ENCODE assay signal across 8 mouse cellular contexts in genomic region chr7:79495988-79496815, GRCm38 (mm10). TPM values are rescaled to one million over a fixed set of nuclear protein-coding genes. Genes with fewer than 3 reads are reported as not detected.
DNase-seq lines count a peak whose midpoint lies in the region; ATAC-seq and TF ChIP-seq lines count a peak whose summit lies in the region.

No protein-coding gene starts in this region.

- peak; percentile 89 for TF ChIP-seq RAD21 in CH12.LX (IDR thresholded peaks at IDR 0.05; ENCODE audit: low read depth, low read length)

- in situ Hi-C loops in CH12.LX (cut with MboI; ENCODE audit: low pct_ligation_motif_present, low pct_unique_long_range_greater_than_20kb, low sequenced_read_pairs): loop anchor here (5.0 to 10.0 kb wide), 3 partner anchors 51 to 229 kb away; no protein-coding TSS in a partner anchor

- no peak for TF ChIP-seq POLR2A in CH12.LX (IDR thresholded peaks at IDR 0.05; ENCODE audit: low read depth, low read length)
- no peak for TF ChIP-seq POLR2A in olfactory bulb, adult 2 months (IDR thresholded peaks at IDR 0.05; ENCODE audit: insufficient read depth, low read depth, low read length)
- no peak for TF ChIP-seq POLR2A in thymus, adult 2 months (IDR thresholded peaks at IDR 0.05; ENCODE audit: control insufficient read depth, extremely low read depth, insufficient read depth, low read length, poor library complexity)

- H3K9ac ChIP-seq in CH12.LX (ENCODE audit: insufficient read depth, low read depth): no peak overlapping the region
- H3K9ac ChIP-seq in forebrain, embryonic 11.5 days (ENCODE audit: low read length): peak overlapping the region; percentile 98
- H3K9ac ChIP-seq in lung, embryonic 14.5 days: no peak overlapping the region

- dilution Hi-C loops in CH12.LX (cut with MboI; ENCODE audit: extremely low pct_ligation_motif_present, extremely low pct_unique_long_range_greater_than_20kb, low sequenced_read_pairs): no loop called here

- under 1% methylated on average over 37 of the region's 38 CpGs for WGBS in forebrain, embryonic 11.5 days
- 2% methylated on average over 38 of the region's 38 CpGs for WGBS in lung, embryonic 14.5 days
- WGBS in olfactory bulb, adult 2 months: 6% methylated on average over 38 of the region's 38 CpGs
- WGBS in thymus, adult 2 months: 5% methylated on average over 38 of the region's 38 CpGs

- TF ChIP-seq CTCF in CH12.LX (conservative IDR thresholded peaks at IDR 0.05 in 1 of 2, IDR thresholded peaks at IDR 0.05 in 1 of 2; ENCODE audit: low read depth in 2 of 2, low read length in 2 of 2): peak; percentile 66 to 97
- peak; percentile 99 for TF ChIP-seq CTCF in lung, embryonic 14.5 days (IDR thresholded peaks at IDR 0.05; ENCODE audit: low read depth)
- peak; percentile 96 for TF ChIP-seq CTCF in olfactory bulb, adult 2 months (IDR thresholded peaks at IDR 0.05; ENCODE audit: insufficient read depth, low read depth, low read length)
- peak; percentile 98 for TF ChIP-seq CTCF in thymus, adult 2 months (IDR thresholded peaks at IDR 0.05; ENCODE audit: borderline replicate concordance, control insufficient read depth, extremely low read depth, insufficient read depth, low read length, poor library complexity)

- H3K27ac ChIP-seq in CH12.LX (ENCODE audit: insufficient read depth, low read depth): no peak overlapping the region
- H3K27ac ChIP-seq in forebrain, embryonic 11.5 days (ENCODE audit: low read depth, low read length): peak overlapping the region; percentile 99
- H3K27ac ChIP-seq in lung, embryonic 14.5 days (ENCODE audit: low read depth): no peak overlapping the region
- H3K27ac ChIP-seq in olfactory bulb, adult 2 months (ENCODE audit: insufficient read depth, low read depth, low read length): peak overlapping the region; percentile 73
- H3K27ac ChIP-seq in thymus, adult 2 months (ENCODE audit: control insufficient read depth, insufficient read depth, low read length): no peak overlapping the region

- H3K36me3 ChIP-seq in CH12.LX (replicated peaks in 1 of 2; ENCODE audit: control insufficient read depth in 1 of 2, insufficient read depth in 1 of 2, low read length in 1 of 2): no peaks in the 10 kb centered on the region
- H3K36me3 ChIP-seq in forebrain, embryonic 11.5 days (ENCODE audit: control insufficient read depth, insufficient read depth, low read length): no peaks in the 10 kb centered on the region
- H3K36me3 ChIP-seq in lung, embryonic 14.5 days (ENCODE audit: insufficient read depth): no peaks in the 10 kb centered on the region
- H3K36me3 ChIP-seq in thymus, adult 2 months (ENCODE audit: control insufficient read depth, insufficient read depth, low read length): no peaks in the 10 kb centered on the region

- H3K4me3 ChIP-seq in CH12.LX (replicated peaks in 1 of 3; ENCODE audit: low read depth in 2 of 3, low read length in 2 of 3, poor library complexity in 1 of 3): no peak overlapping the region
- peak overlapping the region; percentile 22 for H3K4me3 ChIP-seq in forebrain, embryonic 11.5 days (ENCODE audit: low read depth, low read length)
- H3K4me3 ChIP-seq in lung, embryonic 14.5 days (ENCODE audit: low read depth, low read length): peak overlapping the region; percentile 16; the same call in 1 of the 2 replicates
- peak overlapping the region; percentile 46 for H3K4me3 ChIP-seq in olfactory bulb, adult 2 months (ENCODE audit: insufficient read depth, low read depth, low read length)
- H3K4me3 ChIP-seq in thymus, adult 2 months (ENCODE audit: control insufficient read depth, insufficient read depth, low read length): no peak overlapping the region

- DNase-seq in CH12.LX (ENCODE audit: extremely low read depth): peak; percentile 71
- DNase-seq in c-Kit-positive CD71-negative TER-119-negative erythroid progenitor cells, embryonic 14.5 days (ENCODE audit: low read depth): peak; percentile 73
- peak; percentile 98 for DNase-seq in forebrain, embryonic 11.5 days (ENCODE audit: low spot score)
- peak; percentile 90 to 93 for DNase-seq in heart, postnatal 10 days
- DNase-seq in kidney, postnatal 4 days: peak; percentile 93 to 94
- DNase-seq in lung, embryonic 14.5 days: peak; percentile 94
- peak; percentile 82 for DNase-seq in thymus, adult 2 months

- no peak for TF ChIP-seq EP300 in CH12.LX (IDR thresholded peaks at IDR 0.05; ENCODE audit: low read length)

- H3K27me3 ChIP-seq in CH12.LX (replicated peaks): peaks cover 80% of the 10 kb centered on the region
- H3K27me3 ChIP-seq in forebrain, embryonic 11.5 days (ENCODE audit: control insufficient read depth, insufficient read depth, low read length): peaks cover 11% of the 10 kb centered on the region
- H3K27me3 ChIP-seq in lung, embryonic 14.5 days (ENCODE audit: insufficient read depth, low read length): peaks cover 70% of the 10 kb centered on the region
- peaks cover 6% of the 10 kb centered on the region; the same call in 1 of the 2 replicates for H3K27me3 ChIP-seq in thymus, adult 2 months (ENCODE audit: control insufficient read depth, insufficient read depth, low read length)

- H3K4me1 ChIP-seq in CH12.LX (ENCODE audit: control insufficient read depth in 1 of 2, insufficient read depth in 2 of 2): peaks cover 0 to 3% of the 10 kb centered on the region in 2 experiments; a peak in 1 of 4 replicates
- H3K4me1 ChIP-seq in forebrain, embryonic 11.5 days (replicated peaks; ENCODE audit: control insufficient read depth, insufficient read depth, low read length): peaks cover 13% of the 10 kb centered on the region
- H3K4me1 ChIP-seq in lung, embryonic 14.5 days (ENCODE audit: insufficient read depth): no peaks in the 10 kb centered on the region
- peaks cover 25% of the 10 kb centered on the region for H3K4me1 ChIP-seq in olfactory bulb, adult 2 months (ENCODE audit: control insufficient read depth, insufficient read depth, low read length)
- no peaks in the 10 kb centered on the region for H3K4me1 ChIP-seq in thymus, adult 2 months (replicated peaks; ENCODE audit: control insufficient read depth, insufficient read depth, low read length)

- peak overlapping the region; percentile 84 for H3K4me2 ChIP-seq in CH12.LX (ENCODE audit: insufficient read depth, low read depth, poor library complexity, severe bottlenecking)
- H3K4me2 ChIP-seq in forebrain, embryonic 11.5 days (ENCODE audit: low read depth, low read length, severe bottlenecking): peak overlapping the region; percentile 72
- H3K4me2 ChIP-seq in lung, embryonic 14.5 days: peak overlapping the region; percentile 51; the same call in 1 of the 2 replicates

- peaks cover 10% of the 10 kb centered on the region for H3K9me3 ChIP-seq in CH12.LX (replicated peaks; ENCODE audit: low read length)
- no peaks in the 10 kb centered on the region for H3K9me3 ChIP-seq in forebrain, embryonic 11.5 days (ENCODE audit: control insufficient read depth, low read length)
- no peaks in the 10 kb centered on the region for H3K9me3 ChIP-seq in lung, embryonic 14.5 days (ENCODE audit: low read depth, low read length)

- H3K79me2 ChIP-seq in CH12.LX (replicated peaks; ENCODE audit: control insufficient read depth, extremely low read depth, insufficient read depth, poor library complexity, severe bottlenecking): no peaks in the 10 kb centered on the region

- intact Hi-C loops in heart, postnatal 10 days (cut with DNase I): loop anchor here (1.0 to 5.0 kb wide), 5 partner anchors 39 to 231 kb away; no protein-coding TSS in a partner anchor

- ATAC-seq in forebrain, embryonic 11.5 days (replicated peaks; ENCODE audit: low FRiP score): peak; percentile 65
- peak; percentile 86 for ATAC-seq in lung, embryonic 14.5 days (ENCODE audit: insufficient read depth)

TF ChIP-seq in CH12.LX, 34 proteins besides CTCF, POLR2A, EP300 and RAD21:
- TF ChIP-seq CHD2 (IDR thresholded peaks at IDR 0.05; ENCODE audit: low read length) (no peak), JUN (IDR thresholded peaks at IDR 0.05; ENCODE audit: insufficient read depth, low read depth, low read length) (no peak), USF1 (IDR thresholded peaks at IDR 0.05; ENCODE audit: low read depth, low read length) (no peak), SMC3 (IDR thresholded peaks at IDR 0.05; ENCODE audit: low read depth, low read length) (peak; percentile 86), ZNF384 (IDR thresholded peaks at IDR 0.05; ENCODE audit: low read depth, low read length) (no peak)
TF ChIP-seq in CH12.LX: peak in this region for 1.

RNA-seq across cellular contexts. Expression of gene Polg, which starts 30.0 kb away (rescaled TPM):
- 62.1 and 71.9 TPM in 2 replicates for total RNA-seq in CH12.LX (2012; rRNA removed)
- total RNA-seq in CH12.LX (2014; rRNA removed): 53.1 and 60.5 TPM in 2 replicates
- polyA plus RNA-seq in CH12.LX (2012; ENCODE audit: insufficient read length, low read depth): 116 and 135 TPM in 2 replicates
- 48.2 and 48.5 TPM in 2 replicates for polyA plus RNA-seq in forebrain, embryonic 11.5 days (2014; fragmentation: Nextera tagmentation; extraction: Ambion mirVana)
- total RNA-seq in heart, postnatal 10 days (2021): 10 to 100 TPM; 54.5 to 64.5 TPM
- polyA plus RNA-seq in lung, embryonic 14.5 days (2014; fragmentation: Nextera tagmentation; extraction: Ambion mirVana): 53.9 and 65.0 TPM in 2 replicates
- 134 TPM in 1 of 2 replicates, not detected in the other for polyA plus RNA-seq in olfactory bulb, adult 2 months (2012; ENCODE audit: insufficient read depth, insufficient read length, low replicate concordance, missing spikeins)
- 152 and 164 TPM in 2 replicates for polyA plus RNA-seq in thymus, adult 2 months (2012; rRNA removed)

Comparison
In these comparisons a context has a peak if more than half of its experiments do, and no peak if none do; other contexts are left out.
1. H3K27ac ChIP-seq: peak in forebrain, embryonic 11.5 days (single experiment) and olfactory bulb, adult 2 months (single experiment); none in CH12.LX (single experiment), lung, embryonic 14.5 days (single experiment) and thymus, adult 2 months (single experiment).
2. H3K4me3 ChIP-seq: peak in forebrain, embryonic 11.5 days (single experiment), lung, embryonic 14.5 days (single experiment) and olfactory bulb, adult 2 months (single experiment); none in CH12.LX (0 of 3) and thymus, adult 2 months (single experiment).
3. Peak in every context shown above with its lines, with median percentiles within 50 percentile points of each other: DNase-seq, H3K4me2 ChIP-seq and CTCF ChIP-seq.